Mouse (Mus musculus): Measurements from ENCODE around the gene Gm9964. TPM values are rescaled to one million over a fixed set of nuclear protein-coding genes. Genes with fewer than 3 reads are reported as not detected.
"Not testable (repeated sequence)": the region's sequence is repeated elsewhere in the genome, so short reads cannot be mapped to it uniquely, and the experiment has no call there.

The Gm9964 gene
- polyA plus RNA-seq, 1 experiment from 2014 or later: not detected

DNA sequence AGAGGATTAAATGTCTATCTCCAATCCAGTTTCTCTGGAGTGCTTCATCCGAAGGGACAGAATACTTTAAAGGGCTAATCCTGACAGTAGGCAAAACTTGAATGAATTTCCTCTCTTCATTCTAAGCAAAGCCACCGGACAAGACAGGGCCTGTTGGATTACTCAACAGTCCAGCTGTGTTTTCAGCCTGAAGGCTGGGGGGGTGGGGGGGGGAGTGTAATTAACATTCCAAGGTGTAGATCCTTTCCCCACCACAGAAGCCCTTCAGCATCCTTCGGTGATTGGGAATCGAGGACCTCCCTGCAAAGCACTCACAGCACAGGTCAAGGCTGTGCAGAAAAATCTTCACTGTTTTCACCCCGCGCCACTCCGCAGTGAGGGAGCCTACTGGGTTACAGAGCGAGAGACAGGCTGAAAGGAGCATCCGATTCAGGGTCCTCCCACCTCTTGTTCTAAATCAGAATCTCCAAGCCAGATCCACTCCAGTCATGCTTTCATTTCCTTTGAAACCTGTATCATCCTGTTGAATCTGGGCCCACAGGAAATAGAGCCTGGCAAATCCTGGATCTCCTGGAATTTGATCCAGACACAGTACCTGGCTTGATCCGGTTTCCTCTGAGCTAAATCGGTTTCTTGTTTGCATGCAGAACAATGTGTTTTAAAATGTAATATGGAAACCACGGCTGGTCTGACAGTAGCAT is 27.4 kb upstream of the Gm9964 start:
- ATAC-seq (ENCODE audit: insufficient read depth): no peak
- H3K4me2 ChIP-seq: no peak overlapping the region
- H3K9ac ChIP-seq: no peak overlapping the region
- H3K36me3 ChIP-seq (replicated peaks): no peaks in the 10 kb centered on the region
- H3K4me3 ChIP-seq (replicated peaks): no peak overlapping the region
- H3K27ac ChIP-seq (replicated peaks): no peak overlapping the region
- WGBS (ENCODE audit: insufficient replicate concordance): 67% methylated on average over 12 of the region's 12 CpGs
- H3K9me3 ChIP-seq (replicated peaks): no peaks in the 10 kb centered on the region
- no peaks in the 10 kb centered on the region for H3K27me3 ChIP-seq
- no peaks in the 10 kb centered on the region for H3K4me1 ChIP-seq (replicated peaks)

DNA sequence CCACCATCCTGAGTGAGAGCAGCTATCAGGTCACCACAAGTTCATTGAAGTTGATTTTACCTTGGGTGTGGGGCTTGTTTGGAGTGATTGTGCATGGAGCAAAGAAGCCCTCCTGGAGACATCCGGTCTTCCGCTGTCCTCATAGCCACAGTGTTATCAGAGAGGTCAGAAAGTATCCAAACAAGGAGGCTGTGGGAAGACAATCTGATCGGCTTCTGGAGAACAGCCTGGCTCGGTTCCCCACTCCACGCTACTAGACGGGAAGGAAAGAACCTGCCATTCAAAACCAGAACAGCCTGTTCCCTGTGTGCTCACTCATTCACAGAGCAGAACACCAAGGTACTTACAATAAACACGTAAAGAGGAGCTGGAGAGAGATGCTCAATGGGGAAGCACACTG is 23.1 kb upstream of the Gm9964 start:
- Histone ChIP-seq H3K27ac (replicated peaks) (no peak overlapping the region), H3K27me3 (no peaks in the 10 kb centered on the region), H3K4me1 (replicated peaks) (no peaks in the 10 kb centered on the region), H3K36me3 (replicated peaks) (no peaks in the 10 kb centered on the region), H3K9me3 (replicated peaks) (no peaks in the 10 kb centered on the region), H3K4me3 (replicated peaks) (no peak overlapping the region), H3K9ac (no peak overlapping the region), H3K4me2 (no peak overlapping the region)
- WGBS (ENCODE audit: insufficient replicate concordance): 59% methylated on average over 7 of the region's 7 CpGs
- ATAC-seq (ENCODE audit: insufficient read depth): no peak

DNA sequence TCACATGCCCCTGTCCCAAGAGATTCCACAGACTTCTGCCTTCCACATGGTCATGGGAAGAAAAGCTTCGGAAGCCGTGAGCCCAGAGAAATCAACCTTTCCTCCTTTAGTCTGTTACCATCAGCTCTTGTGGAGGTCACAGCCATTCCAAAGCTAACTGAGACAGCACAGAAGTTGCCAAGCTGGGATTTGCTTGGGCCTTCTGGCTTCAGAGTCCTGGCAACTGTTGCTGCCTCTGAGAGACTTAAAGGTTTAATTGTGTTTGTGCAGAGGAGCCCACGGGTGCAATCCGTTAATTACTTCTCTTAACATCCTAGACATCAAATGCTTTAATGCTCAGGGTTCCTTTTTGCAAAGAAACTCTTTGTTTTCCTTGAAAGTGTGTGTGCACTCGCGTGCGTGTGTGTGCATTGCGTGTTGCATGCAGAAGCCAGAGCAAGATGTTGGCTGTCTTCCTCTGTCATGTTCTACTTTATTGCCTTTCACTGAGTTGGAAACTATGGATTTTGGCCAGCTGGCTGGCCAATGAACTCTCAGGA is 20.2 kb upstream of the Gm9964 start:
- WGBS (ENCODE audit: insufficient replicate concordance): 71% methylated on average over 8 of the region's 8 CpGs
- no peaks in the 10 kb centered on the region for H3K36me3 ChIP-seq (replicated peaks)

DNA sequence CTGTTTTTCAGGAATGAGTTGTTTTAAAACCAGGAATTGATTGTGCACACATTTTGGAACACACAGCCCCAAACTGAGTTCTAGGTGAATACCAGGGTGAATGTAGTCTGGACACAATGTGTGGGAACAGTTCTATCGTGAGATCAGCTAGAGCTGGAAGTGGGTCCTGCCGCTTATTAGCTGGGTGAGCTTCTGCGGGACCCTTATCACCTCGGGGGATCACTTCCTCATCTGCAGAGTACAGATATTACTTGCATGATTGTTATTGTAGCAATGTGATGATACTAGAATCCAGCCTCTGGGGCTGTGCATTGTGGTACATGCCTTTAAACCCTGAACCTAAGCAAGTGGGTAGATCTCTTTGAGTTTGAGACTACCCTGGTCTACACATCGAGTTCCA is 13.8 kb upstream of the Gm9964 start:
- Histone ChIP-seq H3K4me3 (replicated peaks) (no peak overlapping the region), H3K27me3 (no peaks in the 10 kb centered on the region), H3K4me2 (no peak overlapping the region), H3K36me3 (replicated peaks) (no peaks in the 10 kb centered on the region), H3K9ac (no peak overlapping the region), H3K27ac (replicated peaks) (no peak overlapping the region), H3K4me1 (replicated peaks) (peaks cover 18% of the 10 kb centered on the region), H3K9me3 (replicated peaks) (no peaks in the 10 kb centered on the region)
- 22% methylated on average over 5 of the region's 5 CpGs for WGBS (ENCODE audit: insufficient replicate concordance)
- no peak for ATAC-seq (ENCODE audit: insufficient read depth)

More for the DNA sequence above, 20.2 kb upstream of the Gm9964 start:
- no peak overlapping the region for H3K4me3 ChIP-seq (replicated peaks)
- ATAC-seq (ENCODE audit: insufficient read depth): no peak
- H3K4me1 ChIP-seq (replicated peaks): no peaks in the 10 kb centered on the region
- H3K27me3 ChIP-seq: no peaks in the 10 kb centered on the region
- no peak overlapping the region for H3K9ac ChIP-seq
- H3K9me3 ChIP-seq (replicated peaks): no peaks in the 10 kb centered on the region
- no peak overlapping the region for H3K4me2 ChIP-seq
- no peak overlapping the region for H3K27ac ChIP-seq (replicated peaks)

GRCm38 (mm10) chr11:79307560-79308200 is 11.0 kb upstream of the Gm9964 start:
- H3K36me3 ChIP-seq (replicated peaks): no peaks in the 10 kb centered on the region
- no peaks in the 10 kb centered on the region for H3K9me3 ChIP-seq (replicated peaks)
- H3K27ac ChIP-seq (replicated peaks): no peak overlapping the region
- 42% methylated on average over 9 of the region's 9 CpGs for WGBS (ENCODE audit: insufficient replicate concordance)
- H3K4me2 ChIP-seq: no peak overlapping the region
- H3K9ac ChIP-seq: no peak overlapping the region
- ATAC-seq (ENCODE audit: insufficient read depth): no peak
- no peaks in the 10 kb centered on the region for H3K27me3 ChIP-seq
- peaks cover 21% of the 10 kb centered on the region for H3K4me1 ChIP-seq (replicated peaks)
- no peak overlapping the region for H3K4me3 ChIP-seq (replicated peaks)

DNA sequence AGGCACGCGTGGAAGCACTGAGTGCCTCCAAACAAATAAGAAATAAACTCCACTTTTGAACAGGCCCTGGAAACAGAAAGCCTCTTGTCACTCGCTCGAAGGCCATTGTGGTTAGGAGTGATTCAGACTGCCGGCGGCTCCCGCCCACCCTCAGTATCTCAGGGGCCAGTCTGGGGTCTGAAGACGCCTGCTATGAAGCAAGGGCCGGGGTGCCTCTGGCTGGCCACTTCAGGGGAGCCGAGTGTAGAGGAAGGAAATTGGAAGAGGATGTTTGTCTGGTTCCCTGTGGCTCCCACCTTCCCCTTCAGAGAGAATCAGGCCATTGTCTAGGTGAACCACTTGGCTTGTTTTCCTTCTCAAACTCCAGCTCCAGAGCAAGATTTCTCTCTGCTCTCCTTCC is 10.3 kb upstream of the Gm9964 start:
- peaks cover 21% of the 10 kb centered on the region for H3K4me1 ChIP-seq (replicated peaks)
- H3K9ac ChIP-seq: no peak overlapping the region
- H3K36me3 ChIP-seq (replicated peaks): no peaks in the 10 kb centered on the region
- H3K4me2 ChIP-seq: peak overlapping the region; percentile 3; the same call in 1 of the 2 replicates
- peak overlapping the region; percentile 45 for H3K27ac ChIP-seq (replicated peaks)
- 0 out of 2 replicates have a peak, but pooled peaks have one; percentile 15 for ATAC-seq (ENCODE audit: insufficient read depth)
- no peaks in the 10 kb centered on the region for H3K9me3 ChIP-seq (replicated peaks)
- H3K4me3 ChIP-seq (replicated peaks): no peak overlapping the region
- no peaks in the 10 kb centered on the region for H3K27me3 ChIP-seq
- 13% methylated on average over 10 of the region's 10 CpGs for WGBS (ENCODE audit: insufficient replicate concordance)

DNA sequence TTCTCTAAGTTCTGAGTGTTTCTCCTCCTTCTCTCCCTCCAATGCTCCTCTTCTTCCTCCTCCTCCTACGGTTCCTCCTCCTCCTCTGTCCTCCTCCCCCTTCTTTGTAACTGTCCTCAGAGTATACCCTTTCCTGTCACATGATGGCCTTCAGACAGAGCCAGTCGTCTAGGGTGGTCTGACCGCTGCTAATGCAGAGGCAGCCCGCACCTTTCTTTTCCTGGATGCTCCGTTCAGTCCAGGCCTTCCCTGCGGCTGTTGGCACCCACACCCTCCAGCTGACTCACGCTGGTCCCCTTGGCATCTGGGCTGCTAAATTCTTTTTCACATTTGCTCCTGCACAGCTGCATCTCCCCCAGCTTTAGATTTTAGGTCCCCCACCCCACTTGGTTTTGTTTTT is 9.8 kb upstream of the Gm9964 start:
- no peaks in the 10 kb centered on the region for H3K9me3 ChIP-seq (replicated peaks)
- peak overlapping the region; percentile 45 for H3K27ac ChIP-seq (replicated peaks)
- H3K9ac ChIP-seq: no peak overlapping the region
- WGBS (ENCODE audit: insufficient replicate concordance): 22% methylated on average over 7 of the region's 7 CpGs
- peak overlapping the region; percentile 3; the same call in 1 of the 2 replicates for H3K4me2 ChIP-seq
- no peaks in the 10 kb centered on the region for H3K27me3 ChIP-seq
- peaks cover 21% of the 10 kb centered on the region for H3K4me1 ChIP-seq (replicated peaks)
- no peaks in the 10 kb centered on the region for H3K36me3 ChIP-seq (replicated peaks)
- H3K4me3 ChIP-seq (replicated peaks): no peak overlapping the region
- ATAC-seq (ENCODE audit: insufficient read depth): no peak

- Histone ChIP-seq H3K9ac (no peak overlapping the region), H3K27ac (replicated peaks) (peak overlapping the region; percentile 45), H3K27me3 (no peaks in the 10 kb centered on the region), H3K4me2 (no peak overlapping the region; the same call in 1 of the 2 replicates), H3K4me1 (replicated peaks) (peaks cover 21% of the 10 kb centered on the region), H3K9me3 (replicated peaks) (no peaks in the 10 kb centered on the region), H3K36me3 (replicated peaks) (no peaks in the 10 kb centered on the region), H3K4me3 (replicated peaks) (no peak overlapping the region)
- no peak for ATAC-seq (ENCODE audit: insufficient read depth)
- 26% methylated on average over 9 of the region's 9 CpGs for WGBS (ENCODE audit: insufficient replicate concordance)
Measured at GRCm38 (mm10) chr11:79305697-79306340, 9.1 kb upstream of the Gm9964 start.

GRCm38 (mm10) chr11:79304245-79304644 is 7.5 kb upstream of the Gm9964 start:
- H3K4me3 ChIP-seq (replicated peaks); H3K4me2 ChIP-seq; H3K9me3 ChIP-seq (replicated peaks); H3K9ac ChIP-seq; H3K27ac ChIP-seq (replicated peaks); H3K36me3 ChIP-seq (replicated peaks); H3K27me3 ChIP-seq; ATAC-seq (ENCODE audit: insufficient read depth): not testable (repeated sequence)
- H3K4me1 ChIP-seq (replicated peaks): peaks cover 21% of the 10 kb centered on the region
- 14% methylated on average over 4 of the region's 4 CpGs for WGBS (ENCODE audit: insufficient replicate concordance)

DNA sequence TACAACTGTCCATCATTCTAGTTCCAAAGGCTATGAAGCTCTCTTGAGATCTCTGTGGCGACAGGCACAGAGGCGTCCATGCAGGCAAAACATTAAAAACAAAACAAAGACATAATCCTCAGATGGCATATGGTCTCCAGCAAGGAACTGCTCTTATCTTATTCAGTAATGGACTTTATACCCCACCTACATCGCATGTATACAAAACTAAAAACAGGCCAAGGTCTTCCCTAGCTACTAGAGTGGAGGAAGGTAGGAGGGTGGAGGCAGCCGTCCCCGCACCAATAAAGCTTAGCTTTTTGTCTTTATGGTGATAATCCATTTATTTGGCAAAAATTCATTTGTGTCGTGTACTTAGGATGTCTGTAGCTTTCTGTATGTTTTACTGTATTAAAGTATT is 6.4 kb upstream of the Gm9964 start:
- Histone ChIP-seq H3K4me3 (replicated peaks) (no peak overlapping the region), H3K4me2 (no peak overlapping the region), H3K4me1 (replicated peaks) (peaks cover 21% of the 10 kb centered on the region), H3K27me3 (no peaks in the 10 kb centered on the region), H3K9me3 (replicated peaks) (no peaks in the 10 kb centered on the region), H3K27ac (replicated peaks) (no peak overlapping the region), H3K36me3 (replicated peaks) (no peaks in the 10 kb centered on the region), H3K9ac (no peak overlapping the region)
- WGBS (ENCODE audit: insufficient replicate concordance): 63% methylated on average over 6 of the region's 6 CpGs
- ATAC-seq (ENCODE audit: insufficient read depth): no peak

- 62% methylated on average over 9 of the region's 9 CpGs for WGBS (ENCODE audit: insufficient replicate concordance)
- no peak for ATAC-seq (ENCODE audit: insufficient read depth)
- no peak overlapping the region for H3K4me2 ChIP-seq
- H3K9me3 ChIP-seq (replicated peaks): no peaks in the 10 kb centered on the region
- H3K27me3 ChIP-seq: no peaks in the 10 kb centered on the region
- H3K36me3 ChIP-seq (replicated peaks): no peaks in the 10 kb centered on the region
- no peak overlapping the region for H3K9ac ChIP-seq
- no peak overlapping the region for H3K27ac ChIP-seq (replicated peaks)
- no peak overlapping the region for H3K4me3 ChIP-seq (replicated peaks)
- H3K4me1 ChIP-seq (replicated peaks): no peaks in the 10 kb centered on the region; the same call in 1 of the 2 replicates
Measured at GRCm38 (mm10) chr11:79299719-79300431, 3.2 kb upstream of the Gm9964 start.

Data from liver, embryonic 15.5 days (tissue).